Mouse (Mus musculus): ENCODE data around the gene Dzip1. TPM values are rescaled to one million over a fixed set of nuclear protein-coding genes. Genes with fewer than 3 reads are reported as not detected.

Gene Dzip1
- polyA plus RNA-seq (2012; rRNA removed): 2.7 and 4.1 TPM in 2 replicates

DNA sequence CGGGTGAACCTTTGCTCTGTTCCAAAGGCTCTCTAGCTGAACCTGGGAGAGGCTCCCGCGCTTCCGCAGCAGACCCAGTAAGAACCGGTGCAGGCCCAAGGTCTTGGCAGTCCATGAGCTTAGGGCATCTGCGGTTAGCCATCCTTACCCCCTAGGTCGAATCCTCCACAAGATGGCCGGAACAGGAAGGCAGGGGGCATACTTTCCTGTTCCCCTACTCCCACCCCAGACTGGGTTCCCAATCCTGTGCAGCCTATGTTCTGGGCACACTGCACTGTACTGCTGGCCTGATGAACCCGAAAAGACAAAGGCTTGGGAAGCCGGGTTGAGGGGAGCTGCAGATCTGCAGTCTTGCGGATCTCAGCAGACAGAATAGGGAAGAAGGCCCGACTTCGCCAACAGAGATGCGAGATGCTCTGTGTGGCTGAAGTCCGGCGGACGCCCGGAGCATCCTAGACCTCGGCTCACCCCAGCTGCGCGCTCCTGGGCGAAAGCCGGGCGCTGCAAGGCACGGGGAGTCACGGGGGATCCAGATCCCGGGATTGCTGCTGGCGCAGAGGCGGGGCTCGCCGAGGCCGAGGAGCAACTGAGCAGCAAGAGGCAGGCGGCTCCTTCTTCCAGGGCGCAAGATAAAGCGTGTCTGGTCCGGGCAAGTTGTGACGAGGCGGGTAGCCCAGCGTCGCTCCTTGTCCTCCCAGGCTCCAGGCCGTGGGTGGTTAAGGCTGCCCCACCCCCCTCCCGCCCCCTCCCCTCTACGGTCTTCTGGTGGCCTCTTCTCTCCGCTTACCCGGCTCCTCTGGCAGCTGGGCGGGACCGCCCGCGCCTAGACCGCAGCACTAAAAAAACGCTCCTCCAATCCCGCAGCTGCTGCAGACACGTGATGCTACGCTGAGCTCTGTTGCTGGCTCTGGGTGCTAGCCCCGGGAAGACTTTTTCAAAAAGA lies at the start of gene Dzip1:
Gene Dzip1, minus strand, starts transcription at position 788 of the 943 bp plus-strand sequence.

DNA sequence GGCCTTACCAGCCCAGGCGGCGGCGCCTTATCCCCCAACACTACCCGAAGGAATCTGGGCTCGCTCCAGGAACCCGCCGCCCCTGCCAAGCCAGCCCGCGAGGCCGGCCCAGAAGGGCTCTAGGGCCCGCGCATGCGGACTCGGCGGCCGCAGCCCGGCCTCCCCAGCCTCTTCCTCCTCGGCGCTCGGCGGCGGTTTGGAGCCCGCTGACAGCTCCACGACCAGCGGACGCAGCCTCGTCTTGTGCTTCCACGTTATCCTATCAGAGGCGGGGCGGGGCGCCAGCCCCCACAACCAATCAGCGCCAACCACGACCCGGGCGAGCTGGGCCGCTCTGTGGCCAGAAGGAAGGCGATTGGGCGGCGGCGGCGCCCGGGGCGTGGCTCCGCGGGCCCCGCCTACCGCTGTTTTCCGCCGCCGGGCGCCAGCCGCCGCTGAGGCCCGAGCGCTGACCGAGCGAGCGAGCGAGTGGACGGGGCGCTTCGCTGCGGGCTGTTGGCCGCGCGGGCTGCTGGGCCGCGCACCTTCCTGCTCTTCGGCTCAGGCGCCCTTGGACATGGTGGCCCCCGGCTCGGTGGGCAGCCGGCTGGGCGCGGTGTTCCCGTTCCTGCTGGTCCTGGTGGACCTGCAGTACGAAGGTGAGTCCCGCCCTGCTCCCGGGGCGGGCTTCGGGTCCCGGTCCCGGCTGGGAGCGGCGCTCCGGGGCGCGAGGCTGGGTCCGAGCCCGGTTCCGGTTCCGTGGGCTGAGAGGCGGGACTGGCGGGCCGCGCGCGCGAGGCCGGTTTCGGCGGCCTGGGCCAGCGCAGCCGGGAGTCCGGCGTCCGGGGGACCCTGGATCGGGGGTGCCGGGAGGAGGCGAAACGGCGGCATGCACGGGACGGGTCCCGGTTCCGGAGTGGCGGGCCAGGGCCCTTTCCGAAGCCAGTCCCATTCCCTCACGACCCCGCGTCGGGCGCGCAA lies 12.6 kb upstream of the Dzip1 start, which contains the start of gene Dnajc3:
Gene Dnajc3, plus strand, starts transcription at position 444 of the 960 bp plus-strand sequence.

Other genes starting within 250 kb of the Dzip1 start
- 1.4 and 4.2 TPM in 2 replicates for gene Abcc4, start 219.2 kb downstream of the Dzip1 start, polyA plus RNA-seq (2012; rRNA removed)
- gene Cldn10, start 137.6 kb downstream of the Dzip1 start, polyA plus RNA-seq (2012; rRNA removed): 0.25 and 0.66 TPM in 2 replicates
- 4.3 and 4.6 TPM in 2 replicates for gene Dnajc3, start 12.5 kb upstream of the Dzip1 start, polyA plus RNA-seq (2012; rRNA removed)
- gene Uggt2, start 174.0 kb upstream of the Dzip1 start, polyA plus RNA-seq (2012; rRNA removed): 0.35 and 0.57 TPM in 2 replicates
- 0.13 TPM in 1 of 2 replicates, not detected in the other for gene Hs6st3, start 212.9 kb upstream of the Dzip1 start, polyA plus RNA-seq (2012; rRNA removed)

All from stomach, adult 2 months (tissue).